Mouse (Mus musculus): Measurements from ENCODE around the gene Thap7. TPM values are rescaled to one million over a fixed set of nuclear protein-coding genes. Genes with fewer than 3 reads are reported as not detected.
A peak's percentile ranks its signal among the peaks of the same experiment; 100 is the strongest.

Gene Thap7
- total and polyA plus RNA-seq, 3 experiments: 65.4 to 65.5 TPM; not detected in 1

GRCm38 (mm10) chr16:17491154-17491553, 39.8 kb downstream of the Thap7 start:
- Histone ChIP-seq H3K36me3 (ENCODE audit: control insufficient read depth in 1 of 2, insufficient read depth in 2 of 2, low read length in 2 of 2) (peaks cover under 1 to 3% of the 10 kb centered on the region in 2 experiments; a peak in 2 of 4 replicates), H3K9ac (ENCODE audit: control insufficient read depth, low read depth, low read length, poor library complexity, severe bottlenecking) (no peak overlapping the region), H3K79me2 (ENCODE audit: control insufficient read depth, insufficient read depth, low read length, poor library complexity) (no peaks in the 10 kb centered on the region), H3K27ac (ENCODE audit: control insufficient read depth, low read depth, low read length) (no peak overlapping the region), H3K4me3 (ENCODE audit: control insufficient read depth in 1 of 2, insufficient read depth in 1 of 2, low read depth in 2 of 2, low read length in 2 of 2) (no peak overlapping the region), H3K27me3 (ENCODE audit: control insufficient read depth in 1 of 2, insufficient read depth in 2 of 2, low read length in 2 of 2) (no peaks in the 10 kb centered on the region), H3K4me1 (ENCODE audit: control insufficient read depth in 1 of 2, insufficient read depth in 2 of 2, low read length in 2 of 2) (peaks cover 5 to 12% of the 10 kb centered on the region in 2 experiments), H3K9me3 (replicated peaks; ENCODE audit: insufficient read depth, low read length) (no peaks in the 10 kb centered on the region)
- DNase-seq (ENCODE audit: low read depth, low spot score): no peak
- TF ChIP-seq POLR2A (IDR thresholded peaks at IDR 0.05; ENCODE audit: control insufficient read depth in 1 of 2, insufficient read depth in 1 of 2, low read depth in 1 of 2, low read length in 2 of 2, poor library complexity in 1 of 2) (no peak), CHD2 (IDR thresholded peaks at IDR 0.05; ENCODE audit: low read length) (no peak), RAD21 (IDR thresholded peaks at IDR 0.05; ENCODE audit: low read depth, low read length) (no peak), NRF1 (IDR thresholded peaks at IDR 0.05; ENCODE audit: insufficient read depth, low read depth, low read length, poor library complexity, severe bottlenecking) (no peak), ZKSCAN1 (IDR thresholded peaks at IDR 0.05; ENCODE audit: low read depth, low read length) (no peak), RCOR1 (IDR thresholded peaks at IDR 0.05; ENCODE audit: low read depth, low read length) (no peak), USF2 (IDR thresholded peaks at IDR 0.05; ENCODE audit: borderline replicate concordance in 1 of 2, insufficient read depth in 1 of 2, low read depth in 1 of 2, low read length in 2 of 2) (no peak), E2F4 (IDR thresholded peaks at IDR 0.05; ENCODE audit: borderline replicate concordance, low read depth, low read length) (no peak), TAL1 (IDR thresholded peaks at IDR 0.05; ENCODE audit: low read length) (no peak), JUND (IDR thresholded peaks at IDR 0.05; ENCODE audit: low read depth, low read length) (no peak)

GRCm38 (mm10) chr16:17489469-17490111, 41.3 kb downstream of the Thap7 start, which contains the start of gene Aifm3:
TSS of gene Aifm3 (plus strand) at chr16:17489611.
- peak within 1 kb of the TSS; percentile 50 for H3K4me3 ChIP-seq (ENCODE audit: control insufficient read depth in 1 of 2, insufficient read depth in 1 of 2, low read depth in 2 of 2, low read length in 2 of 2)
- H3K36me3 ChIP-seq (ENCODE audit: control insufficient read depth in 1 of 2, insufficient read depth in 2 of 2, low read length in 2 of 2): peaks cover 3 to 4% of the 10 kb centered on the region in 2 experiments; a peak in 2 of 4 replicates
- no peaks in the 10 kb centered on the region for H3K9me3 ChIP-seq (replicated peaks; ENCODE audit: insufficient read depth, low read length)
- no peaks in the 10 kb centered on the region for H3K79me2 ChIP-seq (ENCODE audit: control insufficient read depth, insufficient read depth, low read length, poor library complexity)
- H3K27me3 ChIP-seq (ENCODE audit: control insufficient read depth in 1 of 2, insufficient read depth in 2 of 2, low read length in 2 of 2): no peaks in the 10 kb centered on the region
- H3K27ac ChIP-seq (ENCODE audit: control insufficient read depth, low read depth, low read length): no peak within 1 kb of the TSS
- H3K4me1 ChIP-seq (ENCODE audit: control insufficient read depth in 1 of 2, insufficient read depth in 2 of 2, low read length in 2 of 2): peaks cover 5 to 12% of the 10 kb centered on the region in 2 experiments
- no peak for TF ChIP-seq RCOR1 (IDR thresholded peaks at IDR 0.05; ENCODE audit: low read depth, low read length)
- TF ChIP-seq ZC3H11A (IDR thresholded peaks at IDR 0.05; ENCODE audit: low read depth, low read length): no peak
- H3K9ac ChIP-seq (ENCODE audit: control insufficient read depth, low read depth, low read length, poor library complexity, severe bottlenecking): peak within 1 kb of the TSS; percentile 50
- DNase-seq (ENCODE audit: low read depth, low spot score): peak; percentile 27
